Mouse (Mus musculus) heart, postnatal 0 days (tissue): ENCODE measurements around the gene Rora. TPM values are rescaled to one million over a fixed set of nuclear protein-coding genes. Genes with fewer than 3 reads are reported as not detected.

Experiments used
- ATAC-seq: fragments of 200-750 bp; cut with Nextera tagmentation; 2 replicates; pipeline ENCODE4 v1.8.0; 2017; ENCODE audit warnings: low read depth, moderate number of reproducible peaks, moderate library complexity; ENCODE audit not compliant: insufficient read depth
- DNase-seq: peaks from one replicate; pipeline ENCODE4 v3.0.0-alpha.2; 2016; ENCODE audit warnings: low spot score
- H3K27ac ChIP-seq: fragments of 300-500 bp; sonication (generic); 2 replicates; pipeline ENCODE4 v1.5.1; 2014; ENCODE audit warnings: low read depth, mild to moderate bottlenecking
- H3K27me3 ChIP-seq: fragments of 300-500 bp; sonication (generic); 2 replicates; pipeline ENCODE4 v1.6.1; 2014; ENCODE audit warnings: low read length, mixed read lengths; ENCODE audit not compliant: control insufficient read depth, insufficient read depth
- H3K36me3 ChIP-seq: fragments of 300-500 bp; sonication (generic); replicated peaks from 2 replicates; pipeline ENCODE4 v1.6.1; 2014; ENCODE audit warnings: low read length, mixed read lengths; ENCODE audit not compliant: control insufficient read depth, insufficient read depth
- H3K4me1 ChIP-seq: fragments of 300-500 bp; sonication (generic); 2 replicates; pipeline ENCODE4 v1.6.1; 2014; ENCODE audit warnings: antibody characterized with exemption; ENCODE audit not compliant: control insufficient read depth, insufficient read depth
- H3K4me2 ChIP-seq: fragments of 300-500 bp; sonication (generic); 2 replicates; pipeline ENCODE4 v1.6.1; 2014; ENCODE audit warnings: low read depth, mild to moderate bottlenecking, low read length, moderate library complexity
- H3K4me3 ChIP-seq: fragments of 300-500 bp; sonication (generic); 2 replicates; pipeline ENCODE4 v1.5.1; 2014; ENCODE audit warnings: low read depth, low read length
- H3K9ac ChIP-seq: fragments of 300-500 bp; sonication (generic); replicated peaks from 2 replicates; pipeline ENCODE4 v1.6.1; 2014; ENCODE audit warnings: low read depth, low read length, mixed read lengths
- H3K9me3 ChIP-seq: fragments of 300-500 bp; sonication (generic); replicated peaks from 2 replicates; pipeline ENCODE4 v1.6.1; 2016; ENCODE audit warnings: low read length; ENCODE audit not compliant: control insufficient read depth
- CTCF ChIP-seq: IDR thresholded peaks from 2 replicates; pipeline ENCODE4 v1.5.1; 2016; ENCODE audit warnings: antibody characterized with exemption, control low read depth, low read depth
- EP300 ChIP-seq: IDR thresholded peaks from 2 replicates; pipeline ENCODE4 v1.6.1; 2016; ENCODE audit warnings: antibody characterized with exemption, low read depth
- WGBS: fragments of 180-500 bp; shearing (Covaris S2); extraction: QIAGEN DNeasy Blood & Tissue Kit; methylation state at CpG from one replicate; pipeline ENCODE4 v1.1.7; 2014; 5-methylcytosine and 5-hydroxymethylcytosine counted together
- polyA plus RNA-seq: library from polyadenylated mRNA; unstranded; fragments of >200 nt; fragmentation: Nextera tagmentation; extraction: Ambion mirVana; gene quantifications from 2 replicates; pipeline ENCODE4 v1.2.1, GENCODE M21; 2015
- total RNA-seq: library from RNA; depleted of rRNA; stranded (reverse); fragments of >200 nt; gene quantifications from 2 replicates; pipeline ENCODE4 v1.2.3, GENCODE M21; 2014; ENCODE audit warnings: low replicate concordance

Rora gene
- total and polyA plus RNA-seq, 2 experiments from 2014 or later = 7.9 to 9.8 TPM

DNA sequence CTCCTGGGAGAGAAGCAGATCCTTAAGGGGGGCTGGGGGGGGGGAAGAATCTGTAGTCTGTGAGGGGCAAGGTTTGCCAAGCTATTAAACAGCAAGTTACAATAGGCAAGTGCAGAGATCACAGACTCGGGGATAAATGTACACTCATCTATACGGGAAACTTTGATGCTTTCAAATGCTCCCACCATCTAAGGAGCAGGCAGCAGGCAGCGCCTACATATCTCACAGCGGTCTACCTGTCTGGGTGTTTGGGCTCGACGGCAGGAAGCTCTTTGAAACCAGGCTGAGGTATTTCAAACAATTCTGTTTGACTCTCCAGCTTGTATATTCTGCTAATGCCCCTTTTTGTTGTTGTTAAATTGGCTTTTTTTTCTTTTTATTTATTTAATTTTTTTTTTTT lies 457.1 kb downstream of the Rora start:
- no peaks in the 10 kb centered on the region for H3K27me3 ChIP-seq
- H3K4me3 ChIP-seq = no peak overlapping the region
- DNase-seq (no peak), ATAC-seq (no peak)
- H3K36me3 ChIP-seq = no peaks in the 10 kb centered on the region
- H3K4me1 ChIP-seq = no peaks in the 10 kb centered on the region
- no peak overlapping the region for H3K4me2 ChIP-seq
- H3K9ac ChIP-seq = no peak overlapping the region
- H3K27ac ChIP-seq = no peak overlapping the region
- TF ChIP-seq CTCF (no peak), EP300 (no peak)
- WGBS = 82% methylated on average over 6 of the region's 6 CpGs
- no peaks in the 10 kb centered on the region for H3K9me3 ChIP-seq

DNA sequence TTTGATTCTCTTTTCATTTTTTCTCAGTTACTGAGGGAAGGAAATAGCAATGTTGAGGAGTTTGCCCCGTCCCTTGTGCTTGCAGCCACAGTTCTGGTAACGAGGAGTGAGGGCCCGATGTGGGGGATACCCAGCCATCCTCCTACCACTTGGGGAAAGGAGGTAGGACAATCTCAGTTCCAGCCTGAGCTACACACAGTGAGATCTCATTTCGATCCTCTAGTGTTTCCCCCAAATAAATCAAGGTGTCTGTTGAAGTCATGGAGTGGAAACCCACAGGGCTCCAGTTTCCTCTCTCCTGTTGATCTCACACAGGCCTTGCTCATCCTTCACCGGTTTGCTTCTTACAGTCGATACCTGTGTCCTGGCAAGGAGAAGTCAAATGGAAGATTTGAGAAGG lies 458.0 kb downstream of the Rora start:
- Histone ChIP-seq H3K4me1 (no peaks in the 10 kb centered on the region), H3K9ac (no peak overlapping the region), H3K9me3 (no peaks in the 10 kb centered on the region), H3K4me3 (no peak overlapping the region), H3K4me2 (no peak overlapping the region), H3K27ac (no peak overlapping the region), H3K36me3 (no peaks in the 10 kb centered on the region), H3K27me3 (no peaks in the 10 kb centered on the region)
- no peak for TF ChIP-seq EP300
- no peak for TF ChIP-seq CTCF
- WGBS = 87% methylated on average over 6 of the region's 6 CpGs
- ATAC-seq = no peak
- no peak for DNase-seq

DNA sequence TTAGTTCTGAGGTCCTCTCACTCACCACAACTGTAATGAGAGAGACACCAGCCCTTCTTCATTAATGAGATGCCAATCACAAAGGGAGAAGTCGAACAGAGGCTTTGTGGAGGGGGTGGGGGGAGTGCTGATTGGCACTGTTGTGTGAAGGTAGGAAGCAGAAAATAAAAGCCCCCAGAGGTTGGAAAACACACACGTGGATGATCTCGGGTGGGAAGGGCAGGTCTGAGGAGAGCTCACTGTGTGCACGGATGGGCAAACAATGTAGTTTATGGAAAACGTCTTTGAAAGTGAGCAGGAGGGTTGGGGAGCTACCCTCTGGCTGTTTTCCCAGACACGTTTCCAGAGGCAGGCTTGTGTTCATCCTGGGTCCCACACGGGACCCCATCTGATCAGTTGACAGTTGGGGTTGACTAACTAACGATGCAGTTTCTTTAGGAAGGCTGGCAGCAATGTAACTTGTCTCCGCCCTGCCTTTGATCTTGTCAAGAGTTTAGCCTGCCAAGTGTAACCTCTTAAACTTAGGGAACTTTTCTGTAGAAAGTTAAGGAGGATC lies 460.9 kb downstream of the Rora start:
- no peak for ATAC-seq
- 45% methylated on average over 9 of the region's 9 CpGs for WGBS

DNA sequence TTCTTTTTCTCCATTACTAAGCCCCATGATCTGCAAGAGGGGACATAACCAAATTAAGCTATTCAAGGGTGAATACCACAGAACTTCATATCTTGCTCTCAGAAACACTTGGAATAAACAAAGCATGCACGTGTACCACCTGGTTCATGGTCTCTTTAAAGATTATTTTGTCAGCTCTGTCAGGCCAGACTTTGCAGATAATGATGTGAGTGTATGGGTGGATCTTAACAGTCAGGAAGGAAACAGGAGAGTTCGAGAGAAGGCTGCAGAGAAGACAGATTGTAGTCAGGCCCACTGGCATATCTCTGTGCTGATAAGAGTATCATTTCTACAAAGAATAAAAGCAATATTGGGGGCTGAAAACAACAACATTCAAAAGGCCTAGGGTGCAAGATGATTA lies 463.2 kb downstream of the Rora start:
- no peak overlapping the region for H3K27ac ChIP-seq
- H3K27me3 ChIP-seq = no peaks in the 10 kb centered on the region
- peaks cover 6% of the 10 kb centered on the region; the same call in 1 of the 2 replicates for H3K4me1 ChIP-seq
- 0 out of 2 replicates have a peak, but pooled peaks cover 4% of the 10 kb centered on the region for H3K9me3 ChIP-seq
- no peaks in the 10 kb centered on the region for H3K36me3 ChIP-seq
- H3K9ac ChIP-seq = no peak overlapping the region
- no peak for ATAC-seq
- DNase-seq = no peak
- H3K4me3 ChIP-seq = no peak overlapping the region
- WGBS = 23% methylated on average over 2 of the region's 2 CpGs
- no peak overlapping the region for H3K4me2 ChIP-seq
- no peak for TF ChIP-seq EP300
- TF ChIP-seq CTCF = no peak

More for the DNA sequence above, 460.9 kb downstream of the Rora start:
- H3K9me3 ChIP-seq = 0 out of 2 replicates have a peak, but pooled peaks cover 4% of the 10 kb centered on the region
- H3K9ac ChIP-seq = no peak overlapping the region
- H3K4me3 ChIP-seq = no peak overlapping the region
- no peak for DNase-seq
- H3K27ac ChIP-seq = no peak overlapping the region
- H3K4me2 ChIP-seq = no peak overlapping the region
- H3K4me1 ChIP-seq = no peaks in the 10 kb centered on the region
- H3K36me3 ChIP-seq = no peaks in the 10 kb centered on the region
- TF ChIP-seq CTCF (no peak), EP300 (no peak)
- H3K27me3 ChIP-seq = no peaks in the 10 kb centered on the region

DNA sequence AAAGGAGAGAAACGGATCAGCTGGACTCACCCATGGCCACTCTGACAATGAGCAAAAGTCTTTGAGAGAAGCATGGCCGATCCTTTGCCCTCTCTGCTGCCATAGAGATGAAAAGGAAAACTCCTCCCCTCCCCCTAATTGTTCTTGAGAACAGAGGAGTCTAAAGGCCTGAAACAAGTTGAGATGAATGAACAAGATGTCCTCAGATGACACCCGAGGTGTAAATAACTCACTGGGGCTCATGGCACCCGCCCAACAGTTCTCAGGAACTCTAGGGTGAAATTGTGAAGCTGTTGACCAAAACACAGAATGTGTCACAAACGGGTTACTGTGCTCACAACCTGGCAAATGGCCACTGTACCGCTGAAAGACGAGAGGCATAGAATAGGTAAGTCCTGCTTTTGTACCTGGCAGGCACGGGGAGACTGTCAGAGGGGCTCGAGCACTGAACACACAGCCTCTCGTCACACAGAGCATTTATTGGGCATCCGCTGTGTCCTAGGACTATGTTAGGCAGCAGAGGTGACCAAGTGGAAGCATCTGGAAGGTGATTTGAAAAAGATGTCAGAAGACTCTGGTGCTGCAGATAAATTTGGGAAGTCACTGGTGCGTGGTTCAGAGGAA lies 467.6 kb downstream of the Rora start:
- no peak for DNase-seq
- ATAC-seq = no peak
- WGBS = 62% methylated on average over 12 of the region's 12 CpGs
- Histone ChIP-seq H3K9ac (no peak overlapping the region), H3K9me3 (0 out of 2 replicates have a peak, but pooled peaks cover 4% of the 10 kb centered on the region), H3K27me3 (no peaks in the 10 kb centered on the region), H3K36me3 (no peaks in the 10 kb centered on the region), H3K27ac (no peak overlapping the region), H3K4me1 (peaks cover 16% of the 10 kb centered on the region), H3K4me3 (no peak overlapping the region), H3K4me2 (no peak overlapping the region)
- no peak for TF ChIP-seq CTCF
- TF ChIP-seq EP300 = no peak
